Mouse (Mus musculus) small intestine, adult 2 months (tissue): Measurements from ENCODE around the gene Vps26c. TPM values are rescaled to one million over a fixed set of nuclear protein-coding genes. Genes with fewer than 3 reads are reported as not detected.
A peak's percentile ranks its signal among the peaks of the same experiment; 100 is the strongest.

ENCODE experiments used
- H3K27ac ChIP-seq: fragments of 200-500 bp; 2 replicates; pipeline ENCODE4 v1.5.1; 2012; ENCODE audit warnings: low read depth, low read length, control low read depth, inconsistent platforms; ENCODE audit not compliant: insufficient read depth
- H3K27me3 ChIP-seq: fragments of 200-500 bp; 2 replicates; pipeline ENCODE4 v1.6.1; 2012; ENCODE audit warnings: mild to moderate bottlenecking, moderate library complexity, low read length, inconsistent platforms; ENCODE audit not compliant: control insufficient read depth, insufficient read depth
- H3K36me3 ChIP-seq: fragments of 200-500 bp; 2 replicates; pipeline ENCODE4 v1.6.1; 2012; ENCODE audit warnings: mild to moderate bottlenecking, low read length, control low read depth, inconsistent platforms; ENCODE audit not compliant: control insufficient read depth, insufficient read depth
- H3K4me1 ChIP-seq: fragments of 200-500 bp; 2 replicates; pipeline ENCODE4 v1.6.1; 2012; ENCODE audit warnings: low read length, inconsistent platforms, mixed read lengths; ENCODE audit not compliant: control insufficient read depth, insufficient read depth, insufficient read length
- H3K4me3 ChIP-seq: fragments of 200-500 bp; 2 replicates; pipeline ENCODE4 v1.5.1; 2012; ENCODE audit warnings: low read depth, mild to moderate bottlenecking, control low read depth, inconsistent platforms, low read length, moderate library complexity
- CTCF ChIP-seq: fragments of 200-500 bp; IDR thresholded peaks from 2 replicates; pipeline ENCODE4 v1.5.1; 2012; ENCODE audit warnings: low read depth, mild to moderate bottlenecking, control low read depth, inconsistent platforms, low read length, moderate library complexity, mixed read lengths; ENCODE audit not compliant: insufficient replicate concordance, insufficient read length; ENCODE audit errors: extremely low read depth
- POLR2A ChIP-seq: fragments of 200-500 bp; IDR thresholded peaks from 2 replicates; pipeline ENCODE4 v1.6.1; 2012; ENCODE audit warnings: low read depth, mild to moderate bottlenecking, control low read depth, inconsistent platforms, low read length, moderate library complexity
- whole genome bisulfite sequencing: fragments of 180-500 bp; shearing (Covaris S2); methylation state at CpG from one replicate; pipeline ENCODE4 v1.1.7; 2018; 5-methylcytosine and 5-hydroxymethylcytosine counted together
- polyA plus RNA-seq: library from polyadenylated mRNA; depleted of rRNA; stranded (reverse); fragments of >200 nt; gene quantifications from 2 replicates; pipeline ENCODE4 v1.2.3, GENCODE M21; 2012

Vps26c gene
- polyA plus RNA-seq, 1 experiment = 16.6 TPM

- peaks cover 13% of the 10 kb centered on the region for H3K4me1 ChIP-seq
- 20% methylated on average over 7 of the region's 7 CpGs for WGBS
- no peaks in the 10 kb centered on the region for H3K27me3 ChIP-seq
- H3K27ac ChIP-seq = 0 out of 2 replicates have a peak overlapping the region, but pooled peaks have one; percentile 3
- no peak overlapping the region for H3K4me3 ChIP-seq
- TF ChIP-seq POLR2A = no peak
- no peaks in the 10 kb centered on the region for H3K36me3 ChIP-seq
These were observed 33.2 kb upstream of the Vps26c start for GRCm38 (mm10) chr16:94559782-94560181.

- WGBS = 38% methylated on average over 7 of the region's 7 CpGs
- no peak overlapping the region for H3K4me3 ChIP-seq
- H3K27ac ChIP-seq = 0 out of 2 replicates have a peak overlapping the region, but pooled peaks have one; percentile 3
- TF ChIP-seq POLR2A (no peak), CTCF (no peak)
- H3K27me3 ChIP-seq = no peaks in the 10 kb centered on the region
- no peaks in the 10 kb centered on the region for H3K36me3 ChIP-seq
- peaks cover 13% of the 10 kb centered on the region for H3K4me1 ChIP-seq
These were observed 32.7 kb upstream of the Vps26c start for GRCm38 (mm10) chr16:94559282-94559681.

GRCm38 (mm10) chr16:94556228-94556627 lies 29.6 kb upstream of the Vps26c start:
- WGBS = 61% methylated on average over 5 of the region's 5 CpGs
- Histone ChIP-seq H3K4me1 (peaks cover 13% of the 10 kb centered on the region), H3K4me3 (no peak overlapping the region), H3K27ac (no peak overlapping the region), H3K27me3 (no peaks in the 10 kb centered on the region), H3K36me3 (no peaks in the 10 kb centered on the region)
- TF ChIP-seq POLR2A (no peak), CTCF (no peak)

GRCm38 (mm10) chr16:94555346-94555745 lies 28.7 kb upstream of the Vps26c start:
- no peak overlapping the region for H3K27ac ChIP-seq
- WGBS = 79% methylated on average over 7 of the region's 7 CpGs
- H3K4me3 ChIP-seq = no peak overlapping the region
- TF ChIP-seq CTCF = no peak
- peaks cover 10% of the 10 kb centered on the region for H3K4me1 ChIP-seq
- H3K27me3 ChIP-seq = no peaks in the 10 kb centered on the region
- no peaks in the 10 kb centered on the region for H3K36me3 ChIP-seq

GRCm38 (mm10) chr16:94551934-94552333 lies 25.3 kb upstream of the Vps26c start:
- Histone ChIP-seq H3K4me1 (no peaks in the 10 kb centered on the region), H3K4me3 (no peak overlapping the region), H3K27ac (no peak overlapping the region), H3K27me3 (no peaks in the 10 kb centered on the region), H3K36me3 (no peaks in the 10 kb centered on the region)
- TF ChIP-seq CTCF (no peak), POLR2A (no peak)

GRCm38 (mm10) chr16:94549813-94550212 lies 23.2 kb upstream of the Vps26c start:
- Histone ChIP-seq H3K27me3 (no peaks in the 10 kb centered on the region), H3K27ac (no peak overlapping the region), H3K36me3 (no peaks in the 10 kb centered on the region), H3K4me3 (no peak overlapping the region), H3K4me1 (peaks cover 6% of the 10 kb centered on the region; the same call in 1 of the 2 replicates)
- WGBS = 73% methylated on average over 10 of the region's 10 CpGs
- TF ChIP-seq POLR2A = no peak
- no peak for TF ChIP-seq CTCF

GRCm38 (mm10) chr16:94545781-94546562 lies 19.3 kb upstream of the Vps26c start:
- 13% methylated on average over 8 of the region's 8 CpGs for WGBS
- no peaks in the 10 kb centered on the region for H3K36me3 ChIP-seq
- H3K4me1 ChIP-seq = peaks cover 6% of the 10 kb centered on the region; the same call in 1 of the 2 replicates
- H3K27ac ChIP-seq = peak overlapping the region; percentile 66
- no peak for TF ChIP-seq POLR2A
- TF ChIP-seq CTCF = no peak
- H3K4me3 ChIP-seq = no peak overlapping the region
- no peaks in the 10 kb centered on the region for H3K27me3 ChIP-seq
